Mouse (Mus musculus) heart, postnatal 0 days (tissue): ENCODE measurements around the gene Pwwp2b.

Experiments used
- CTCF ChIP-seq: IDR thresholded peaks from 2 replicates; pipeline ENCODE4 v1.5.1; 2016; ENCODE audit warnings: antibody characterized with exemption, control low read depth, low read depth
- EP300 ChIP-seq: IDR thresholded peaks from 2 replicates; pipeline ENCODE4 v1.6.1; 2016; ENCODE audit warnings: antibody characterized with exemption, low read depth

DNA sequence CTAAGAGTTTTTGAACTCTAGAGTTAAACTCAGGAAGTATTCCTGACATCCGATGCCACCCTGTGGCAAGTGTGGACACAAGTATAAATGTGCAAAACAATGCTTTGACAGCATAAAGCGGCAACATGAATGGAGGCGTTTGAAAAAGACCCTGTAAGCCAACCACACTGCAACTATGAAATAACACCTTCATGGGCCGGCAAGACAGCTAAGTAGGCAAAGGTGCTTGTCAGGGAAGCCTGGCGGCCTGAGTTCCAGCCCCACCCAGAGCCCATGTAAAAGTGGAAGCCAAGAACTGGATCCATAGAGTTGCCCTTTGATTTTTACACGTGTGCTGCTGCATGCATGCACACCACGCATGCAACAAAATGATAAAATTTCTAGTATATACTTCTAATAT, 31.2 kb upstream of the Pwwp2b start:
- TF ChIP-seq CTCF, result no peak
- TF ChIP-seq EP300, result no peak
